Mouse (Mus musculus) lung, postnatal 10 days (tissue): ENCODE data around the gene Lpp.

Experiments used
- DNase-seq: peaks from one replicate; pipeline ENCODE4 v3.0.0; 2021

The Lpp gene

DNA sequence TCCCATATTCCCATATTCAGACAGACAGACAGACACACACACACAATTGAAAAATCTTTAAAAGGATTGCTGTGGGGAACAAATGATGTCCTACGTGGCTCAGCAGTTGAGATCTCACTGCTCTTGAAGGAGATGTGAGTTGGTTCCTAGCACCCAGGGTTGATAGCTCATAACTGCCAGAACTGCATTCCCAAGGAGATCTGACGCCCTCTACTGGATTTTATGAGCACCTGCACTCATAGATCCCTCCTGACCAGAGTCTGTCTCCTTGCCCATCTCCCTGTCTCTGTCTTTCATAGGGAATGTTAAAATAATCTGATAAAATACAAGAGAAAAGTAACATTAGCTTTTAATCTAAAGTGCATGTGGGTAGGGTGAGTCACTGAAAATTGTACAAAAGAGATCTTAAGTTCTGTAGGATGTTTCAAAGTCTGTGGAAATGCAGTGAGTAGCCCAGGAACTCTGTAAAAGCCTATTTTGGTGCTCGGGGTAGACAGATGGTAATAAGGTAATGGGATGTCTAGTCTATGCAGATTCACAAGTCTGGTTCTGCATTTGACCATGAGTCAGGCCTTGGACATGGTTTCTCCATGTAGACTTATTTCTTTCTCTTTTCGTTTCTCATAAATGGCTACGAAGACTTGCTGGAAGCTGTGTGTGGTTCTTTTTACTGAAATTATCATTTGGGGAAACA is 429.0 kb downstream of the Lpp start:
- no peak for DNase-seq

DNA sequence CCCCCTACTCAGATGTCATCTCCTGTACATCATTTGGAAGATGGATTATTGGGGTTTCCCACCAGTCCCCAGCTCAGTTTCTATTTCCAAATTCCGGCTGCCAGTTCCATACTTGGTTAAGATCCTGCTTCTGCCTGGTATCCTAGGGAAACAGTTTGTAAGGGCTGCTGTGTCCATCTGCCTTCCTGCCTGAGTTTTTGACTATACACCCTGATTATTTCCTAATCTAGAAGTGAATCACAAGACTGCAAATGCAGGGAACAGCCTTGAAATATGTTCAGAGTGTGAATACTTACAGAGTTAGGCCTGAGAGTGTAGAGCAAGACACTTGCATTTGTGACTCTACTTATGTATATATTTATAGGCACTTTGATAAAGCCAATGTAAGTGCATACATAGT is 429.6 kb downstream of the Lpp start:
- DNase-seq: no peak

- DNase-seq: no peak
Observed at GRCm38 (mm10) chr16:24826390-24826789, 433.1 kb downstream of the Lpp start.

DNA sequence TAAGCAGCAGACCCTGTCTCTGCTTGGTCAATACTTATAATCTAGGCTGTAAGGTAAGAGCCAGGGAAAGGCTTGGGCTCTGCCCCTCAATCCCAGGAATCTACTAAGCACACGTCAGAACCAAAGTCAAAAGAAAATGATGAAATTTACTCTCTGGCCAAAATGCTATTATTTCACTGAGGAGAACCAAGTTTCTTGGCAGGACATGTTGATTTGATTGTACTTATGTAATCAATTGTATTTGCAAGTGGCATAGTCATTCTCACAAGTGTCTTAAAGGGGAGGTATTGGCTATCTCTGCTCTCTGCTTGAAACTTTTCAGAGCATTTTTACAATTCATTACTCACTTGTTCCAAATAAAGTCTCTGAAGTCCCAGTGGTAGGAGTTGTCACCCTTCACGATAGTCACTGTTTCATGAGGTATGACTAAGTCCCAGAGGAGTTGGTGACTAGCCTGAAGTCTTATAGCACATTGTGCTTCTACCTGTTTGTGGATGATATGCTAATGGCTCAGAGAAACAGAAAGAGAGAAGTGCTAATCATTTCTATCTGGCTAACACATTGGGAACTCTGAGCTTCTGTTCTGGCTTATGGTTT is 435.0 kb downstream of the Lpp start:
- DNase-seq: no peak

GRCm38 (mm10) chr16:24829860-24830259 is 436.6 kb downstream of the Lpp start:
- no peak for DNase-seq

DNA sequence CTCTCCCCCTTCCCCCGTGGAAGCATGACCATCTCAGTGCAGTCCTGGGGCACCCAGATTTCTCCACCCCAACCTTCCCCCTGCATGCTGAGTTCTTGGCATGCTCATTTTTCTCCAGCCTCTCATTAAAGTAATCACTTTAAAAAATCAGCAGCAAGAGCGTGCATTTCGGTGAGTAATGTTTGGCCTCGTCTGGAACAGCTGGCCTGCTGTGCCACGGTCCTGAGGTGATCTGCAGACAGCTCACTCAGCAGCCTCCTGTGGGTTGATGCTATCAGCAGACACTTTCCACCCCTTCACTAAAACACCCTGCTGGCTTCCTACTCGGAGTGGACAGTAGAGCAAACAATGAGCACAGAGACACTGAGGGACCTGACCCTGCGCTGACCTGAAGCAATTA is 437.6 kb downstream of the Lpp start:
- no peak for DNase-seq

GRCm38 (mm10) chr16:24833221-24833620 is 439.9 kb downstream of the Lpp start:
- DNase-seq: peak; percentile 16

DNA sequence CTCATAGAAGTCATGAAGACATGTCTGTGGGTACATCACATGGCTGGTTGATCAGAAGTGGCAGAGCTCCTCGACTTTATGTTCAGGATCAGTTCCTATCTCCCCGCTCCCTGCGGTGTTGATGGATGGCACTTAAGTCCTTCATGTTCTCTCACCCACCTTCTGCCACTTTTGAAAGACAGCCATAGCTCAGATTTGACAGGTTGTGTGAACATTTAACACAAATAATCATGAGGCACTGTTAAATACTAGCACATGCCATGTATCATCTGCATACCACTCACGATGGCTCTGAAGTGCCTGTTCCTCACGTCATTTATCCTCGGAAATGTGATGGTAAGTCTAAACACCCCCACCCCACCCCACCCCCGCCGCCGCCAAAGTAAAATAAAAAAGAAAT is 441.2 kb downstream of the Lpp start:
- DNase-seq: no peak

DNA sequence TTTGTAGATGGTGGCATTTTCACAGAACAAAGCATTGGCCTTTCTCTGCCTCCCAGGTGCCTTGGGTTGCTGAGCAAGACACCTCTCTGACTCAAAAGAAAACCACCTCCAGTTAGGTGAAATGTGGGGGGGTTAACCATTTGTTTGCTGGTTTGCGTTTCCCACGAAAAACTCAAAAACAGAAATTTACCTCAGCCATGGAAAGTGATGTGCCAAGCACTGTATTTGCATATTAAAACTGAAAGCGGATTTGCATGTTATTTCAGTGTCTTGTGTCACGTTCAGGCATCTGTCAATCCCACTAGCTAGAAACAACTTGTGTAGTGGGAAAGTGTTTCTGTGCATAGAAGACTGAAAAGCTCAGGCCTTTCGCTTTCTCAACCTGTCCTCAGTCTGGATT is 443.2 kb downstream of the Lpp start:
- DNase-seq: no peak

DNA sequence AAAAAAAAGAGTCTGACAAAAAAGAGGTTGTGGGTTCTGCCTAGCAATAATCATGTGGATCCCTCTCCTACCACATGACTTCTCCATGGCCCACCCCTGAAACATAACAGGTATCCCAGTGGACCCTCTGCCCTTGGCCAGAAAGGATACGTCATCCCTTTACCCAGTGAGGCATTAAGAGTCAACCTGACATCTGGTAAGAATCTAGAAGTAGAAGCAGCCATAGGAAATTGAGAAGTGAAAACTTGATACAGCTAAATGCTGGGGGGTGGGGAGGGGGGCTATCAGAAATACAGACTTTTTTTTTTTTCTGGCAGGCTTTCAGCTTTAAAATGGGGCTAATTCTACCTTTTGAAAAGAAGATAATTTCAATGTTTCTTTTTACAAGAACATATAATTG is 445.7 kb downstream of the Lpp start:
- no peak for DNase-seq

DNA sequence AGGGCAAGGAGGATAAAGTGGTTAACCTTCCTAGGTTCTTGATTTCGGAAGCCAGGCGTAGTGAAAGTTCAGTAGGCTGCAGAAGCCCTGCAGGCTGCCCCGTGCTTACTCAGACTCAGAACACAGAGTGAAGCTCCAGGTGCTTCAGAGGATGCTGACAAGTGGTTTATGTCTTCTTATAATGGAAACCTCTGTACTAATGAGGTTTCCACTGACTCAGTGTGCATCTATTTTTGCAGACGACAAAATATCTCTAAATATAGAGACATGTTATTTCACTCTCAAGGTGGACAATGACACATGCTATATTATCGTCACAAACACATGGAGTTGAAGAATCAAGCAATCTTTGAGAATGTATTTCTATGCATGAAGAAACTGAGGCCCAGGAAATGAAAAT is 446.8 kb downstream of the Lpp start:
- no peak for DNase-seq

GRCm38 (mm10) chr16:24846141-24846540 is 452.8 kb downstream of the Lpp start:
- DNase-seq: no peak

GRCm38 (mm10) chr16:24859509-24860140 is 466.3 kb downstream of the Lpp start:
- DNase-seq: no peak

DNA sequence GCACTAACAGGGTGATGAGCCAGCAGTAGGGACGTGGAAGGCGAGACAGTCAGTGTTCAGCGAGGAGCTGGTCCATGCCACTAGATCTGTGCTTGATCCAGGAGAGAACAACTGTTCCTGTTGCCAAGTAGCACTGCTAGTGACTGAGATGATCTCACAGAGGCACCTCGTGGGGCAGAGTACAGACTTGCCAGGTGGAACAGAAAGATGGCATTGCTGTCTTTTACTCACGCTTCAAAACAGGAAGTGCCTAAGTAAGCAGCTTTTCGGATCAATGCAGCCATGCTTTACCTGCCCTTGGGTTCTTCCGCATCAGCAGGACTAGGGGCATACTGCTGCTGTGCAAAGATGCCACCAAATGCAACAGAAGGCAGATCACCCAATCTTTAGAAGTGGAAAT is 467.1 kb downstream of the Lpp start:
- no peak for DNase-seq

DNA sequence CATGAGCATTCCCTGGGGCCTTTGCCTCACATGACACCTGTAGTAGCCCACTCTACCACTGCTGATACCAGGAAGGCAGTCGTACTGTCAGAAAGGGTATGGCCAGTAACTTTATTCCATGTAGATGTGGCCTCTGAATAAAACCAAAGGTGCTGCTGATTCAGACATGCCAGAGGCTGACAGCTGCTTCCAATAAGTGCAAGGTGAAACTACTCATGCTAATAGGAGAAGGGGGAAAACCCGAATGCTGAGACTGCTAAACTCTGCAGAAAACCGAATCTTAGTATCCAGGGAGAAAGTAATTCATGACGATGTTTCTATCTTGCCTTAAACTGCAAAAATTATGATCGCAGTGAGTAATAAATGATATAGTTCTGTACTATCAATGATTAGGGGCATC is 468.1 kb downstream of the Lpp start:
- no peak for DNase-seq

DNA sequence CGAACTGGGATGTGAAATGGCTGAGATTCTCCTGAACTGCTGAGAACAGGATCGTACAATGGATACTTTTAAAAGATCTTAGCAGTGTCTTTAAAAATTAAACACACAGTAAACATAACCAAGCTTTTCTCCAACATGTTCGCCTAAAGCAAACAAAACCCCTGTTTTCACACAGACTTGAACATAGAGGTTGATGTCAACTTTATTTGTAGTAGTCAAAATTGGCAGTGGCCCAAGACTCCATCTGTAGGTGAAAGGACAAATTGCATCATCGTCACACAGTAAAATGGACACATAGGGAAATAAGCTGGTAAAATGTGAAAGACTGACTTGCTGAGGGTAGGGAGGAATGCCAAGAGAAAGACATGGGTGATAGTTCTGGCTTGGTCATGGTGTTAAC is 480.9 kb downstream of the Lpp start:
- DNase-seq: peak; percentile 65

DNA sequence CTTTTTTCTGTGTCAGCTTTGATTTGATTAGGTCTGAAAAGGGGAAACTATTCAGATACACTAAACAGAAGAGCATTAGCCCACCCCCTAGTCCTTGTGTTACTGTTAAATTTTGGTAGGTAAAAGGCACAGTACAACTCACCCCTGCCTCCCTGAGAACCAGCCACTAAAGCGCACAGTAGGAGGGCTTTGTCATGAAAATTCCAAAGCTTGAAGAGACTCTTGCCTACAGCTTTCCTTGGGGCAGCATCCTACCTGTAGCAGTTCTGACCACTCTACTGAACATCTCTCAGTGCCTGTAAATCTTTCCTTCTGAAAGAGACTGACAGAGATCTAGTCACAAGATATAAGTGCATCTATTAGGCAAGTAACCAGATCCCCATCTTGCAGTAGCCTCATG is 482.4 kb downstream of the Lpp start:
- no peak for DNase-seq

DNA sequence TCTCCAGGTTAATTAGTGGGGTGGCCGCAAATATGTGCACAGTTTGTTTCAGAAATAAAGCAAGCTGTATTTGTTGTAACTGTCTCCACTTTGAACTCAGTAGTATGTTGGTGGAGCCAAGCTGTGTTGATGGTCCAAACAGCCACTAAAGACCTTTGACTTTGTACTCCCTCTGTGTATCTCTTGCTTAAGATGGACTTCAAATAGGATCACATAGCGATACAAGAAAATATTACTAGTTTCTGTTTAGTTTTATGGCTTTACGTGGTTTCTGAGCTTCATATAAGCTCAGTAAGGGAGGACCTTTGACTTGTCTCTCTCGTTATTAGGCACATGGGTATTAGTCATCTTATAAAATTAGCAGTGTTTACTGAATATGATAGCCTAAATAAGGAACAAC is 485.7 kb downstream of the Lpp start:
- DNase-seq: no peak

- DNase-seq: no peak
Observed at GRCm38 (mm10) chr16:24880698-24881097, 487.4 kb downstream of the Lpp start.

GRCm38 (mm10) chr16:24881981-24882775 is 488.9 kb downstream of the Lpp start:
- no peak for DNase-seq

GRCm38 (mm10) chr16:24884017-24884416 is 490.7 kb downstream of the Lpp start:
- no peak for DNase-seq

DNA sequence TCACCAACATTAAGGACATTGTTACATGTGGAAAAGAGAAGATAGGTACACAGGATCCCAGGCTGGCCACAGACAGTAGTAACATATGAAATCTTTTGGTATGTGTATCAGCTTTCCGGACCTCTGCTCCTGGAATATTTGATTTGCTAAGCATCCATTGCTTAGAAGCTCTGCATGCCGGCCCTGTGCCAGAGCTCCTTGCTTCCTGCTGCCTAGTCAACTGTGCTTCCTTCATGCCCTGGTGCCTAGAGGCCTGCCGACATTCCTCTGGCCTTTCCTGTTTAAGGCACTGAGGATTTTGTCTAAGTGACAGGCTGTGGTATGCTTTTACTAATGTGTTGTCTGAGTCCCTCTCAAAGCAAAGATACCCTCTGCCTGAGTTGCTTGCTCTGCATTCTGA is 493.0 kb downstream of the Lpp start:
- DNase-seq: peak; percentile 47

GRCm38 (mm10) chr16:24886943-24887342 is 493.6 kb downstream of the Lpp start:
- no peak for DNase-seq

GRCm38 (mm10) chr16:24891453-24891852 is 498.1 kb downstream of the Lpp start:
- peak; percentile 74 for DNase-seq
